Mouse (Mus musculus) ES-E14 (cell line): ENCODE measurements at regions not wholly inside any gene's neighbourhood (a gene's known extent, or its start where the extent isn't known, plus 50 kb on each side); places are given as distances from the start of the nearest gene placed in this dataset.

Experiments
- CHD2 ChIP-seq: IDR thresholded peaks from 2 replicates; pipeline ENCODE4 v1.6.1; 2014; ENCODE audit warnings: mild to moderate bottlenecking, low read depth, low read length, inconsistent platforms
- HCFC1 ChIP-seq: IDR thresholded peaks from 2 replicates; pipeline ENCODE4 v1.6.1; 2012; ENCODE audit warnings: low read length, inconsistent platforms, borderline replicate concordance; ENCODE audit not compliant: insufficient read depth
- ZC3H11A ChIP-seq: IDR thresholded peaks from 2 replicates; pipeline ENCODE4 v1.6.1; 2012; ENCODE audit warnings: low read depth, mild to moderate bottlenecking, inconsistent platforms, low read length, borderline replicate concordance

- no peak for TF ChIP-seq HCFC1
- TF ChIP-seq CHD2: no peak
- no peak for TF ChIP-seq ZC3H11A
Measured at GRCm38 (mm10) chr12:27928366-27928963, 586.1 kb upstream of the Sox11 start.
